Mouse (Mus musculus): ENCODE measurements around the gene Hist1h2ag.

The Hist1h2ag gene

DNA sequence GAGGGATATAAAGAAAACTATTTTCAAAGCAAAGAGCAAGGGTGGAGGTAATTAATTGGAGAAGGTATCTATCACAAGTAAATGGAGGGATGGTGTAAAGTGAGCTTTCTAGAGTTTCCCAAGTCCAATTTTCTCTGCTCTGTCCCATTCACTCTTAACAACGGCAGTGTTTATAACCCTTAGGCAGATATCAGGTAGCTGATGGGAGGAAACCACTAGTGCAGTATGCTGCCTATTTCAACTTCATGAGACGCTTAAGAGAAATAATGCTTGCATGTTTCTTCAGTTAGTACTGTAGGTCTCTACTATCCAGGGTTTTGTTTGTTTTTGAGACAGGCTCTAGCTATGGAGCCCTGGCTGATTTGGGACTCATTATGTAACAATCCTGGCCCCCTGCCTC is 5.3 kb downstream of the Hist1h2ag start:
- ATAC-seq (ENCODE audit: insufficient number of reproducible peaks, low FRiP score, low TSS enrichment), result no peak

DNA sequence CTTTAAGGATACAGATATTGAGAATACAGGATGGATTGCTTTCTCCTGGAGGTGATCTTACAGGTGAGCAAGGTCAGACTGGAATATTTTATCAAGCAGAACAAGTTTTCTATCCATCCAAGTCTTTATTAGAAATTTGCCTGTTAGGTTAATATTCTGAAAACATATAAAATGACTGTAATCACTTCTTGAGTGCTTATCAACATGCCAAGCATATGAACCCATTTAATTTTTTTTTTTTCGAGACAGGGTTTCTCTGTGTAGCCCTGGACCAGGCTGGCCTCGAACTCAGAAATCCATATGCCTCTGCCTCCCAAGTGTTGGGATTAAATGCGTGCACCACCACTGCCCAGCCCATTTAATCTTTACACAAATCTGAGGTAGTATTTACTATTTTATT is 5.8 kb downstream of the Hist1h2ag start:
- ATAC-seq (ENCODE audit: insufficient number of reproducible peaks, low FRiP score, low TSS enrichment), result no peak

DNA sequence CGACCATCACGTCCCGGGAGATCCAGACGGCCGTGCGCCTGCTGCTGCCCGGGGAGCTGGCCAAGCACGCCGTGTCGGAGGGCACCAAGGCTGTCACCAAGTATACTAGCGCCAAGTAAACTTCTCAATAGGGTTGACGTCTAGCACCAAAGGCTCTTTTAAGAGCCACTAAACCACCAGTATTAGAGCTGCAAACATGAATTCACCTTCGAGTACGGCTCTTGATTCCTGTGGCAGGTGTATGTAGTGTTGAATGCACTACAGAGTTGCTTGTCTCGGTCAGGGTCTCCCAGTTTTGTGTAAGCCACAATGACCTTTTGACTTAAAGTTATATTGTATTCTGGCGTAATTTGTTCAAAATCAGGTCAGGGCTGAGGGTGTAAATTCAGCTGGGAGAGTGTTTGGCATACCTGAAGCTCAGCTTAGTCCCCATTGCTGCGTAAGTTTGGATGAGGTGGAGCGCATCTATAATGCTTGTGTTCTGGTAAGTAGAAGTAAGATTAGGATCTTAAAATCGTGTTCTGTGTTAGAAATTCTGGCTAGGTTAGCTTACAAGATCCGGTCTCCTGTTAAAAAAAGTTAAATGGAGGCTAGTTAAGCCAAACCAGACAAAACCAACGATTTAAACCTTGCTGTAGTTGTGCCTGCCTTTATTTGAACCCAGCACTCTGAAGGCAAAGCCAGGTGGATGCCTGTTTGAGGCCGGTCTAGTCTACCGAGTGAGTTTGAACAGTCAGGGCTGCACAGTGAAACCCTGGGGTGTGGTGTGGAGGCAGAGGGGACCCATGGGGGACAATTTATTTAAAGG is 6.4 kb downstream of the Hist1h2ag start:
- ATAC-seq (ENCODE audit: insufficient number of reproducible peaks, low FRiP score, low TSS enrichment), result no peak

DNA sequence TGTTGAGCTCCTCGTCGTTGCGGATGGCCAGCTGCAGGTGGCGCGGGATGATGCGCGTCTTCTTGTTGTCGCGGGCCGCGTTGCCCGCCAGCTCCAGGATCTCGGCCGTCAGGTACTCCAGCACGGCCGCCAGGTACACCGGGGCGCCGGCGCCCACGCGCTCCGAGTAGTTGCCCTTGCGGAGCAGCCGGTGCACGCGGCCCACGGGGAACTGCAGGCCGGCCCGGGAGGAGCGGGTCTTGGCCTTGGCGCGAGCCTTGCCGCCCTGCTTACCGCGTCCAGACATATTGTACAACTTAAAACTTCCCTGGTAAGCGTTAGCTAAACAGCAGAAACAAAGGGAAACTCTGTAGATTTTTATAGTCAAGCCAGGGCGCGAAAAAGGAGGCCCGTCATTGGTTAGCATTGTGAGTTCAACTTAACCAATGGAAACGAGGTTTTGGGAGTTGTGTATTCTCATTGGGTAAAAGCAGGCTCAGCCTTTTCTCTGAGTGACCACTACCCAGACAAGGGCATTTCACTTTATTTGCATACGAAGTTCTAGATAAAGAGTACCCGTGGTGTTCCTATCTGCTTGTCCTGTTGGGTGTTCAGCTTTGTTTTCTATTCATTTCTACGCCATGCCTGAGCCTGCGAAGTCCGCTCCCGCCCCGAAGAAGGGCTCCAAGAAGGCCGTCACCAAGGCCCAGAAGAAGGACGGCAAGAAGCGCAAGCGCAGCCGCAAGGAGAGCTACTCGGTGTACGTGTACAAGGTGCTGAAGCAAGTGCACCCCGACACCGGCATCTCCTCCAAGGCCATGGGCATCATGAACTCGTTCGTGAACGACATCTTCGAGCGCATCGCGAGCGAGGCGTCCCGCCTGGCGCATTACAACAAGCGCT is 7.2 kb downstream of the Hist1h2ag start, which contains the start of the genes Hist1h2ah and Hist1h2bk:
Hist1h2ah (minus strand) TSS at position 302 of the 882 bp plus-strand sequence.
Hist1h2bk (plus strand) TSS at position 604 of the 882 bp plus-strand sequence.
- ATAC-seq (ENCODE audit: insufficient number of reproducible peaks, low FRiP score, low TSS enrichment), result peak; percentile 100

DNA sequence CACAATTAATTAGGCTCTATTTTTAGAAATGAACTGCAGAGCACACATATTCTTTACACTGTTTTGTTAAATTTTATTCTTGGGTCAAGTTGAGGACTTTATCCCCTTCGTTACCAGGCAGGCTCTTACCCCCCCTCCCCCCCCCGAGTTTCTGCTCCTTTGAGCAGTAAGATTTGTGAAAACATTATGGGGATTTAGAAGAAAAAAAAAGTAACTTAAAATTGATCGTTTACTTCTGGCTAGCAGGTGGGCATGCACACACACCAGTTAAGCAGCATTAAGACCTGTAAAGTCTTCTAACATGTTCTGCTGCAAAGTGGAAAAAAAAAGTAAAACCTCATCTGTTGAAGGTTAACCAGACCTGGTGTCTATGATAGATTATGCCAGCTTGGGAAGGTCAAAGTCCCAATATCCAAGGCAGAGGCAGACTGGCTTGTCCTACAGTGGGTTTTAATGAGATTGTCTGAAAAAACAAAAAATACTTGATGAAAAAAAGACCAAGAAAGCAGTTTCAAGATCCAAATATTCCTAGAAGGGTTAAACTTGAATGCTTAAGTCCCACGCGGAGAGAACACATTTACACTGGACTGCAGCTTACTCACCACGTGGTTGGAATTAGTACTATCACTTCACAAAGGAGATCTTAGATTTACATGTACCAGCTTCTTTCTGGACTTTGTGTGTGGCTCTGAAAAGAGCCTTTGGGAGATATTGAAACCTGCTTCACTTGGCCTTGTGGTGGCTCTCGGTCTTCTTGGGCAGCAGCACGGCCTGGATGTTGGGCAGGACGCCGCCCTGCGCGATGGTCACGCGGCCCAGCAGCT is 8.1 kb downstream of the Hist1h2ag start:
- no peak for ATAC-seq (ENCODE audit: insufficient number of reproducible peaks, low FRiP score, low TSS enrichment)

DNA sequence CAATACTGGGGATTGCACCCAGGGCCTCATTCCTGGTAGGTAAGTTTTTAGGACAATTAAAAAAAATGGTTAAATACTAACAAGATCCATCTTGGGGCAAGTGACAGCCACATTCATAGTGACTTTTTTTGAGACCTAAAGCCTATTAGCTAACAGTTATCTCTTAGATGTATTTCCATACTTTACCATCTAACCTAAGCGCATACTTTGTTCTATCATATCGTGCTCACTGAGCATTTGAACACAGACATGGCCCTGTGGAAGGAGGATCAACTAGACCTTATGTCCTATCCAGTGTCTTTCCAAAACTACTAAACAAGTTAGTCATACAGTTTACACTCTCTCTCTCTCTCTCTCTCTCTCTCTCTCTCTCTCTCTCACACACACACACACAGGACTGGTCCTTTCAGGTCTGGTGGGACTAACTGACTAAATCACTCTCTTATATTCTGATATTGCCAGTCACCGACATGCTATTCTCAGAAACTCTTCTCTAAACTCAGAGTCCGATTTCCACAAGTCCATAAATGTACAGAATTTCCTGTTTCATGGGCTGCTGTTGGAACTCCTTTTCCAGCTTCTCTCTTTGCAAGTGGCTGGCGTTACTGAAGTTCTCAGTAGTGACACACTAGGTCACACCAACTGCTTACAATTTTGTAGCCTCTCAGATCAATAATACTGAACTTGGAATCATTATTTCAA is 8.9 kb downstream of the Hist1h2ag start:
- ATAC-seq (ENCODE audit: insufficient number of reproducible peaks, low FRiP score, low TSS enrichment), result no peak

DNA sequence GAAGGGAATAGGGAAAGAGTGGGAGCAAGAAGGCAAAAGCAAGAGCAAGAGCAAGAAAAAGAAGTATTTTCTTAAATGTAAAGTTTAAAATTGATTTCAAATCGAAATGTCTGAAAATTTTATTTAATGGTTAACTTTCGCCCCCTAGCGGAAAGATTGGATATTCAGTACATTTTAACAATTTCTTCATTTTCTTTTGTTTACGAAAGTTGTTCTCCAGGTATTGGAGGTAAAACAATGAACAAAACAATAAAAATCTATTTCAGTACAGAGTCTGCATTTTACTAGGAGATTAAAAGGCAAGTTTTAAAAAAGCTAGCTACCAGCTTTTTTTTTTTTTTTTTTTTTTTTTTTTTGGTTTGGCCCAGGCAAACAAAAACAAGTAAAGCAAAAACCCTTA is 12.3 kb downstream of the Hist1h2ag start:
- no peak for ATAC-seq (ENCODE audit: insufficient number of reproducible peaks, low FRiP score, low TSS enrichment)

DNA sequence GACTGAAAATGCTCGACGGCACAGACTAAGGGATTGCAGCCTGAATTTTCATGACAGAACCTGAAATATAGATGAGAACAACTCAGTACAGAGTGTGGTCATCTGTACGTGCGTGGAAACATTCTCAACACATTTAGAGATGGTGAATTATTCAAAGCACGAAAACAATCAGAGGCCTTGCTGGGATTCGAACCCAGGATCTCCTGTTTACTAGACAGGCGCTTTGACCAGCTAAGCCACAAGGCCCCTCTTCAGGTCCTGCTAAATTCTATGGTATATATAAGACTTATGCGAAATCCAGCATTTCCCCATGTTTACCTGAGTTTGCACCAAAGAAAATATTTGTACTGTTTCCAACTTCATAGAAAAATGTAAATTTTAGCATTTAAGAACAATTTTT is 12.8 kb downstream of the Hist1h2ag start:
- ATAC-seq (ENCODE audit: insufficient number of reproducible peaks, low FRiP score, low TSS enrichment), result no peak

DNA sequence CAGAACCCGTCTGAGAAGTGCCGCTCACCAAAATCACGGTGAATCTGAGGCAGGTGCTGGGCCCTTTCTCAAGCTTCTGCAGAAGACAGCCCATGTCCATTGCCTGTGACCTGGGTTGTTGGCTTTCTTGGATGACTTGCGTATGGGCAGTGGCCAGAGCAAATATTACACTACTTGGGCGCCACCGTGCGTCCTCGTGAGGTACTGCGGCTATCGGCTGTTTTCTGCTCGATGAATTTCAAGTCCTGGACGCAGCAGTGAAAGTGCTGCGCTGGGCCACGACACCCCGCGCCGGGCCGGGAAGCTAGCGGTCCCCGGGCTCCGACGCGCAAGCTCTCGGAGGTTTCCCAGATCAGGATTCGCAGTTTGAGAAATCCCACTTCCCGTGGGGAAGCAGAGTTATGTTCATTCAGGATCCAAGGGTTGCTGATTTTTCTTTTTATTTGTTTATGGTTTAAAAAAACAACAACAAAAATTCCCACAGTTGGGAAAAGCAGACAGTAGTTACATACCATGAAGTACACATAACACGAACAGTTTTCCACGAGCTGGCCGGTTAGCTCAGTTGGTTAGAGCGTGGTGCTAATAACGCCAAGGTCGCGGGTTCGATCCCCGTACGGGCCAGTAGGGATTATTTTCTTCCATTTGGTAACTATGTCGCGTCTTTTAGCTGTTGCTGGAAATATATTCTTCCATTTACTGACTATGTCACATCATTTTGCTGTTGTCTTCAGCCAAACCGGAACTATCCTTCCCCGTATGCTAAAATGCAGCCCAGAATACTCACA is 13.9 kb downstream of the Hist1h2ag start:
- peak; percentile 88 for ATAC-seq (ENCODE audit: insufficient number of reproducible peaks, low FRiP score, low TSS enrichment)

DNA sequence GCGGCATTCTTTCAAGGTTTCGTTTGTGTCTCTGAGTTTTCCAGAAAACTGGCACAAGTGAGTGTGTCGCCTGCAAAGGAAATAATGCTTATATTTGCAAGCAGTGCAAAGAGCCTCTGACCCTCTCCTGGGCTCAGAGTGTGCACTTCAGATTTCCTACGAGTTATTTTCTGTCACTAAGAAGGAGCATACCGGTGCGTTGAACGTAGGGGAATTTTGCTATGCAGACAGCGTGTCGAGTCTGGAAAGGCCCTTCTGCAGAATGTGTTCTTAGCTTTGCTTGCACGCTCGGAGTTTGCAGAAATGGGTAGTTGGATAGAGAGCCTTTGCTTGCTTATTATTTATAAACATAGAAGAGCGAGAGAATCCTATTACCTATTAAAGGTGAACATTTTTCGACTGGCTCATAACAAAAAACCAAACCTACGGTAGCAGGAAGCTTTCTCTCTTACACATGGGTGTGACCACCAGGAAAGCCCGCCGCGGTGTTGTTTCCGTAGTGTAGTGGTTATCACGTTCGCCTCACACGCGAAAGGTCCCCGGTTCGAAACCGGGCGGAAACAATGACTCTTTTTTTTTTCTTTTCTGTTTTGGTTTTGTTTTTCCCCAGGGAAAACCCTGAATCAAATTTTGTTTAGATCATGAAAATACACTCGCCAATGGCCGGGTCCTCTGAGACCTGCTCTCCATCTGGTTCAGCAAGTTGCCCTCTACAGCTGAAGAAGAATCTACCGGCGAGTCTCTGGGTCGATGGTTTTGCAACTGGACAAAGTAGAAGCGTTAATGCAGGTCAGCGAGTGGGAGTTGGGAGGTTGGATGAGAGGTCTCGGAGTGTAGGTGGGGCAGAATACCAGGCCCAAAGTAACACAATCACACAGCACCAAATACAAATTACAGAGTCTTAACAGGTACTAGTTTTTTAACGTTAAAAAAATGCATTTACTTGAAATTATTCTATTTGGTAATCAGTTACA is 16.4 kb downstream of the Hist1h2ag start:
- ATAC-seq (ENCODE audit: insufficient number of reproducible peaks, low FRiP score, low TSS enrichment), result no peak

DNA sequence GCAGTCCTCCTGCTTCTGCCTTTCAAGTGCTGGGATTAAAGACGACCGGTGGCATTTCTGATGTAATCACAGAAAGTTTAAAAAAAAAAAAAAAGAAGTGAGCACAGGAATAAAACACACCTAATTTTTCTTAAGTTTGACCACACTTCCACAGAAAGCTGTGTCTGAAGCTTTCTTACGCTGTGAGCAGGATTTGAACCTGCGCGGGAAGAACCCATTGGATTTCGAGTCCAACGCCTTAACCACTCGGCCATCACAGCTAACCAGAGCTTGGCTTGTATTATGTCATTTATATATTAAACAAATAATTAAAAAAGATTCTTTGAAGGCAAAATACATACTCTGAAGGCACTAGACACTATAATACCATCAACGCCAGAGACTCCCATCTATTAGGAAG is 20.5 kb downstream of the Hist1h2ag start:
- no peak for ATAC-seq (ENCODE audit: insufficient number of reproducible peaks, low FRiP score, low TSS enrichment)

DNA sequence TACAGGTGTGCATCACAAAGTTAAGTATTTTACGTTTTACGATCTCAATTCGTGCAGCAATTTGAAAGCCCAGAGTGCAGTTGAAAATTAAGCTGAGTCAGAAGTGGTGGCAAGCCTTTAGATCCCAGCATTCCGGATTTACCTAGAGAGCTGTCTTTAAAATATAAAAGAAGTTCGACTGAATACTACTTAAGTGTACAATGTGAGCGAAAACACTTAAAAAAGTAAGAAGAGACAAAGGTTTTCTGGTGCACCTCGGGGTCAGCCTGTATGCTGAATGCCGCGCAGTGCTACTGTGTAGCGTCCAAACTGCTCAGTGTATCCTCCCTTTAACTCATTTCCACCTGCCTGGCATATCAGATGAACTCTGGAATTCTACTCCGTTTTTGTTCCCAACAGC is 21.2 kb downstream of the Hist1h2ag start:
- ATAC-seq (ENCODE audit: insufficient number of reproducible peaks, low FRiP score, low TSS enrichment), result no peak

DNA sequence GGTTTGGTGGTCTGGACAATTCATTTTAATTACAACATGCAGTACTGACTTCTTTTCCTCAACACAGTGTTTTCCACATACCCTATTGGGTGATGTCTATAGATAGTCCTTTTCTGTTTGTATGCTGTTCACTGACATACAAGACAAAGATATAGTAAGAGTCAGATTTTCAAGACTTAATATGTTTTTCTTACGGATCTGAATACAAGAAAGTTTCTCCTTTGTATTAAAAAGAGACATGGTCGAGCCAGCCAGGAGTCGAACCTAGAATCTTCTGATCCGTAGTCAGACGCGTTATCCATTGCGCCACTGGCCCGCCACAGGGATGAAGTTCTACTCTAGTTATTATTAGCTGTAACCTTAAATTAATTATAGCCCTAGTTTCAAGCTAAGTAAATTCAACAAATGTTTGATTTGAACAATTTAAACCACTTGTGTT is 21.8 kb downstream of the Hist1h2ag start:
- ATAC-seq (ENCODE audit: insufficient number of reproducible peaks, low FRiP score, low TSS enrichment), result no peak

DNA sequence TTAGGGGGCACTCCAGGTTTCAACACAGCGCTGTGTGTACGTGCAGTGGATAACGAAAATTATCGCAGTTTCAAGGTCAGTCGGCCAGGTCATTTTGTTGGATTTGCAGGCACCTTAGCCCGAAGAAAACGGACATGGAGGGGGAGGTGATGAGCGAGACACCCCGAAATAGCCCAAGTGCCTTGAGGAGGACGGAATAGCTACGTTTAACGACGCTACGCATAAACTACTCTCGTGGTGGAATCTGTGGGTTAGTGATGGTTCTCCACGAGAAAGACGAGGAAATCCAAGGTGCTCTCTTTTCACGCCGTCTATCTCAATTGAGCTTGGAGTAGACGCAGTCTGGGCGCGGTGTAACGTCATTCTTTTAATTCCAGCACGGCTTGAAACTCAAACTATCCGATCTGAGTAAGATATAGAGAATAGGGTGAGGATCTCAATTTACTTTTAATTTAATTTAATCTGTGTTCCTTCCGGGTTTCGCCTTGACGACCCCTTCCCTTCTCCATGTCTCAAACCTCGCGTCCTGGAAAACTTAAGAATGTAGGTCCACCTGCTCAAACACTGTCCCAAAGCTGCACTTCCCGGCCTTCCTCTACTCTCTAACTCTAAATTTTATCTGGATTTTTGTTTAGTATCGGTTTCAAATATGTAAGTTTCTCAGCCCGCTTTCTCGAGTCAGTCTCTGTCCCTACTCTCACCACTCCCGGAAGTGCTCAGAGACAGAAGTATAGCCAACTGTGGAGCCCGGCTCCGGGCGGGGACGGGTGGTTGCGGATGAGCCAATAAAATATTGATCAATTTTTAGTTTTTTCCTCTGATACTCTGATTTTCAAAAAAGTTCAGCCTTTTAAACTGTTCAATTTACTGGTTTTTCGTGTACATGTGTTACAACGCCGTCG is 22.6 kb downstream of the Hist1h2ag start:
- no peak for ATAC-seq (ENCODE audit: insufficient number of reproducible peaks, low FRiP score, low TSS enrichment)

DNA sequence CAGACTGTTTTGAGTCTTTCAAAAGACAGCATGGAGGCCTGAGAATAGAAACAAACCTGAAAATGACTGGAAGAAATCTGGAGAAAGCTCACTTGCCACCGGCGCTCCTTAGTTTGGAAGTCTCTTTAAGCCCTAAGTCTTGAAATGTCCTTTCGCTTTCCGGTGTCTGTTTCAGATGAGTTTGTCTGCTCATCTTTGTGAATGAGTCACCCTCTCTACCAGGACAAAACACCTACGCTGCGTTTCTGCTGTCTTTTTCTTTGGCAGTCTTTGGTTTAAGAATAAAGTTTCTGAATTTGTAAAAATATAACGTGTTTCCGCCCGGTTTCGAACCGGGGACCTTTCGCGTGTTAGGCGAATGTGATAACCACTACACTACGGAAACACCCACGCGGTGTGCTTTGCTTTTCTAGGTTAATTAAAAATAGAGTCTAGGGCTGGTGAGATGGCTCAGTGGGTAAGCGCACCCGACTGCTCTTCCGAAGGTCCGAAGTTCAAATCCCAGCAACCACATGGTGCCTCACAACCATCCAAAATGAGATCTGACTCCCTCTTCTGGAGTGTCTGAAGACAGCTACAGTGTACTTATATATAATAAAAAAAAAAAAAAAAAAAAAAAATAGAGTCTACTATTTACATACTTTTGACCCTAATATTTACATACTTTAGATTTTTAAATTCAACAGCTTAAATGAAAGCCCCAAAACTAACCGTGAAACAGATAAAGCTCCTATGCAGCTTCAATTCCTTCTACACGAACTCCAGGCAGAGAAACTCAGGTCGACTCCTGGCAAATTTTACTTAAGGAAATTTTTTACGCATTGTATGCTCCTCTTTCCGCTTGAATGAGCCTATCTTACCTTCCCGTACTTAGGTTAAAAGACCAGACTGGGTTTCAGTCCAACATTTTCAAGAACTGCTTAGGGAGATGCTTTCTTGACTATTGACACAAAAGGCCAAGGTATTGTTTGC is 27.0 kb downstream of the Hist1h2ag start:
- ATAC-seq (ENCODE audit: insufficient number of reproducible peaks, low FRiP score, low TSS enrichment), result no peak

DNA sequence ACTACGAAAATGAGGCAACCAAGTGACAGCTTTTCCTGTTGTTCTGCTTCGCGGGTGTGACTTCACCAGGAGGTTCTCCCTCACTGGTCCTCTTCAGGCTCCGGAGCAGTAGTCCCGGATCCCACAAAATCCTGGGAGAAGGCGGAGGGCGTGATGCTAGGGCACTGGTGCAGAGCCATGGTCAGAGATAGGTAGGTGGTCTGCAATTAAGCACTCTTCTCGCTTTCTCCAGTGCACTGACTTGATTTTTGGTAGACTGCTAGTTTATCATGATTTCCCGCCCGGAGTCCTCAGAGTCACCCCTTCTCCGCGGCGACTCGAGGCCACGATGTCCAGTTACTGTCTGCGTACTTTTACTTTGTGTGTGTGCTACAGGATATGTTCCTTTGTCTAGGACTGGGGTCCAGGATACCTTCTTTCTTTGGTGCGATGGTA is 28.3 kb downstream of the Hist1h2ag start:
- no peak for ATAC-seq (ENCODE audit: insufficient number of reproducible peaks, low FRiP score, low TSS enrichment)
